Mouse (Mus musculus) ES-Bruce4 (cell line): ENCODE results near the gene Tyw5.

Experiments used
- CTCF ChIP-seq: IDR thresholded peaks from one replicate; pipeline ENCODE4 v1.8.1; 2011; ENCODE audit warnings: low read depth, low read length
- EP300 ChIP-seq: IDR thresholded peaks from 2 replicates; pipeline ENCODE4 v1.6.1; 2011; ENCODE audit warnings: low read depth, low read length; ENCODE audit not compliant: insufficient read depth
- POLR2A ChIP-seq: IDR thresholded peaks from one replicate; pipeline ENCODE4 v1.8.1; 2011; ENCODE audit warnings: low read length; ENCODE audit not compliant: insufficient read depth

- TF ChIP-seq CTCF = no peak
- TF ChIP-seq POLR2A = no peak
- no peak for TF ChIP-seq EP300
These were observed 29.5 kb upstream of the Tyw5 start for GRCm38 (mm10) chr1:57436408-57436807.
